Mouse (Mus musculus) liver (tissue): ENCODE measurements around the gene Flnb.

Source experiments
- DNase-seq: peaks from one replicate; pipeline ENCODE4 v3.0.0-alpha.2; 2020; ENCODE audit warnings: mixed read lengths

Flnb gene

GRCm38 (mm10) chr14:7829181-7829580, 11.4 kb downstream of the Flnb start:
- no peak for DNase-seq

GRCm38 (mm10) chr14:7831770-7832439, 14.1 kb downstream of the Flnb start:
- DNase-seq = no peak

- DNase-seq = no peak
Measured at GRCm38 (mm10) chr14:7832440-7832783, 14.7 kb downstream of the Flnb start.

GRCm38 (mm10) chr14:7833458-7833857, 15.7 kb downstream of the Flnb start:
- DNase-seq = no peak

GRCm38 (mm10) chr14:7838564-7839089, 20.9 kb downstream of the Flnb start:
- no peak for DNase-seq

GRCm38 (mm10) chr14:7839950-7840514, 22.3 kb downstream of the Flnb start:
- no peak for DNase-seq

GRCm38 (mm10) chr14:7842631-7843332, 25.0 kb downstream of the Flnb start:
- DNase-seq = no peak

GRCm38 (mm10) chr14:7846696-7847095, 28.9 kb downstream of the Flnb start:
- DNase-seq = no peak

- DNase-seq = no peak
Measured at GRCm38 (mm10) chr14:7847746-7848232, 30.0 kb downstream of the Flnb start.

GRCm38 (mm10) chr14:7850913-7851312, 33.2 kb downstream of the Flnb start:
- no peak for DNase-seq

- DNase-seq = peak; percentile 7
Measured at GRCm38 (mm10) chr14:7851543-7852065, 33.8 kb downstream of the Flnb start.

GRCm38 (mm10) chr14:7853691-7854090, 35.9 kb downstream of the Flnb start:
- peak; percentile 20 for DNase-seq

GRCm38 (mm10) chr14:7854366-7854765, 36.6 kb downstream of the Flnb start:
- no peak for DNase-seq

GRCm38 (mm10) chr14:7855101-7855500, 37.3 kb downstream of the Flnb start:
- no peak for DNase-seq

GRCm38 (mm10) chr14:7855501-7855900, 37.7 kb downstream of the Flnb start:
- DNase-seq = no peak

GRCm38 (mm10) chr14:7856348-7856747, 38.6 kb downstream of the Flnb start:
- no peak for DNase-seq

- no peak for DNase-seq
Measured at GRCm38 (mm10) chr14:7857835-7858234, 40.1 kb downstream of the Flnb start.

- no peak for DNase-seq
Measured at GRCm38 (mm10) chr14:7858430-7858829, 40.7 kb downstream of the Flnb start.

- DNase-seq = no peak
Measured at GRCm38 (mm10) chr14:7860525-7861154, 42.9 kb downstream of the Flnb start.

GRCm38 (mm10) chr14:7861275-7861674, 43.5 kb downstream of the Flnb start:
- DNase-seq = no peak

- DNase-seq = no peak
Measured at GRCm38 (mm10) chr14:7862226-7862625, 44.5 kb downstream of the Flnb start.

- no peak for DNase-seq
Measured at GRCm38 (mm10) chr14:7863199-7863598, 45.4 kb downstream of the Flnb start.

- DNase-seq = no peak
Measured at GRCm38 (mm10) chr14:7863871-7864505, 46.2 kb downstream of the Flnb start.
